Mouse (Mus musculus): ENCODE measurements around the gene Olfr846.

Olfr846 gene

GRCm38 (mm10) chr9:19363905-19364304, at the start of gene Olfr846:
Gene Olfr846, minus strand, starts transcription at chr9:19364005.
- no peak for DNase-seq (ENCODE audit: low read depth, low spot score)

GRCm38 (mm10) chr9:19378569-19378968, 14.8 kb upstream of the Olfr846 start, which contains the start of gene Olfr847:
Gene Olfr847, minus strand, starts transcription at chr9:19378669.
- DNase-seq (ENCODE audit: low read depth, low spot score): no peak

- no peak for DNase-seq (ENCODE audit: low read depth, low spot score)
Measured at GRCm38 (mm10) chr9:19336157-19336556, 27.6 kb downstream of the Olfr846 start, which contains the start of gene Olfr845. Gene Olfr845, plus strand, starts transcription at chr9:19336457.

GRCm38 (mm10) chr9:19316047-19316446, 47.8 kb downstream of the Olfr846 start, which contains the start of gene Olfr844:
Gene Olfr844, plus strand, starts transcription at chr9:19316347.
- DNase-seq (ENCODE audit: low read depth, low spot score): no peak

Data from mesoderm, embryonic 11.5 days (tissue).